Mouse (Mus musculus) bone marrow macrophage, adult 2 months (primary cell): Measurements from ENCODE around the gene Tnfsf15.

Experiments
- CTCF ChIP-seq: IDR thresholded peaks from 2 replicates; pipeline ENCODE4 v1.5.1; 2012; ENCODE audit warnings: low read depth, mild to moderate bottlenecking, low read length, moderate library complexity
- POLR2A ChIP-seq: IDR thresholded peaks from 2 replicates; pipeline ENCODE4 v1.6.1; 2012; ENCODE audit warnings: mild to moderate bottlenecking, low read depth, low read length, borderline replicate concordance

DNA sequence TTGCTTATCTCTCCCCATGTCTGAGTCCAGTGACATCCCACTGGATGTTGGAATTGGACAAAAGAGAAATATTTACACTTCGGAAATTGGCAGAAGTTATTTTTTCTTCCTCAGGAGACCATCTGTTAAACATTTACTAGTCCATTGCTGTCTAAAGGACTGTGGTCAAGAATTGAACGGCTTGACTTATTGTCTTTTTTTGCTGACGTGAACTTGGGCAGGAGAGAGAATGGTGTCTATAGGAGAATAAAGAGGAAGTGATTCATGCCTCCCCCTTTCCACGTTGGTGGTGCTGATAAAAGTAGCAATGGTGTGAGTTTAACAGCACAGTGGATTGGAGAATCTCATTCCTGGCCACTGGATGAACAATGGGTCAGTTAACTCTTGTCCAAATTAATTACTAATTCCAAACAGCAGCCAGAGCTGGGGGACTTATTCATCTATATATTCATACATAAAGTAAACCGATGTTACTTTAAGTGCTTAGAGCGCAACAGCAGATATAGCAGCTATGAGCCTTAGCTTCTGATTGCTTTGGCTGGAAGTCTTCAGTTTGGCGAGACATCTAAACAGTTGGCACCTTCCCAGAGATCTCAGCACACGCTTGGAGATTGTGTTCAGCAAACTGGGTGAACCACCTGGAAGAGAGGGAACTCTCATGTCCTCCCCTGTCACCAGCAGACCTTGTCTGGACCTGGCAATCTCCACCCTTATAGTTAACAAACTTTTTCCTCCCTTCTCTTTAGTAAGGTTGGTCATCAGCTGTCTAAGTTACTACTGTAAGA is 28.6 kb upstream of the Tnfsf15 start:
- no peak for TF ChIP-seq CTCF
- no peak for TF ChIP-seq POLR2A
